In the genomic region with DNA sequence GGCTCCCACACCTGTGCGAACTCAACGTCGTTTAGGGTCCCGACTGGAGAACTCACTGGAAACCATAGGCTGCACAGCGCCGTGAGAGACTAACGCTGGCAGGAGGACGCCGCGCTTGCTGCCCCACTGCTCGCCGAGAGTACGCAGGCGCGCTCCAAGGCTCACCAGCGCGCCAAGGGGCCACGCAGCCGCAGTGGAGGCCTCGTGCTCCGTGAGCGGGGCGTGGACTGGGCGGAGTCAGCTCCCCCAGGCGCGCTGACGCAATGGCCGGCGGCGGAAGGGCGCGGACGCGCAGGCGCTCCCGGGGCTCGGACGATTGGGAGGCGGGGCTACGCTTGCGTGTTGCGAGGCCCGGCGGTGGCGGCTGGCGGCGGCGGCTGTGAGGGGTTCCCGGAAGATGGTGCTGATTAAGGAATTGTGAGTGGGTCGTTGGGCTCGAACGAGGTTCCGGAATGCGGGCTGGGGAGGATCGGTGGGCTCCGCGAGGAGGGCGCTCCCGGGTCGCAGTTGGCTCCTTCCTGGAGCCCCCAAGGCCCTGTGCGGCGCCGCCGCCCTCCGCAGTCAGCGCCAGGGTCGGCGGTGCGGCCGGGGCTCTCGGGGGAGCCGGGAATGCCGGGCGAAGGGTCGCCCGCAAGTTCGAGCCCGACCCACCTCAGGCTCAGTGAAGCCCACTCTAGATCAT, we compare ENCODE assay signal across 7 mouse cellular contexts. TPM values are rescaled to one million over a fixed set of nuclear protein-coding genes. Genes with fewer than 3 reads are reported as not detected.
DNase-seq lines count a peak whose midpoint lies in the region; ATAC-seq lines count a peak whose summit lies in the region.

A gene (plus strand): TSS at position 347 of the 682 bp plus-strand sequence.

- intact Hi-C loops in left cerebral cortex, postnatal 36 days (cut with DNase I), result loop anchor here (5.0 to 10.0 kb wide), 2 partner anchors 38 to 486 kb away; no protein-coding TSS in a partner anchor

- peak within 1 kb of the TSS; percentile 95 for H3K4me3 ChIP-seq in intestine, embryonic 16.5 days (ENCODE audit: low read length)
- H3K4me3 ChIP-seq in midbrain, embryonic 11.5 days (ENCODE audit: low read depth, low read length), result peak within 1 kb of the TSS; percentile 95

- H3K4me2 ChIP-seq in intestine, embryonic 16.5 days (ENCODE audit: low read depth, low read length), result peak within 1 kb of the TSS; percentile 86
- peak within 1 kb of the TSS; percentile 68 for H3K4me2 ChIP-seq in midbrain, embryonic 11.5 days

- WGBS in intestine, embryonic 16.5 days, result under 1% methylated on average over 76 of the region's 78 CpGs
- under 1% methylated on average over 78 of the region's 78 CpGs for WGBS in midbrain, embryonic 11.5 days

- ATAC-seq in intestine, embryonic 16.5 days, result peak; percentile 99
- ATAC-seq in midbrain, embryonic 11.5 days (ENCODE audit: low FRiP score), result peak; percentile 99

- peak within 1 kb of the TSS; percentile 95 for H3K9ac ChIP-seq in intestine, embryonic 16.5 days (ENCODE audit: low read depth, low read length)
- H3K9ac ChIP-seq in midbrain, embryonic 11.5 days (ENCODE audit: low read length), result peak within 1 kb of the TSS; percentile 93

- H3K9me3 ChIP-seq in intestine, embryonic 16.5 days (ENCODE audit: control insufficient read depth, low read length), result no peaks in the 10 kb centered on the region
- 0 out of 2 replicates have a peak, but pooled peaks cover under 1% of the 10 kb centered on the region for H3K9me3 ChIP-seq in midbrain, embryonic 11.5 days (ENCODE audit: control insufficient read depth, low read length)

- peak within 1 kb of the TSS; percentile 84 for H3K27ac ChIP-seq in intestine, embryonic 16.5 days (ENCODE audit: low read length)
- peak within 1 kb of the TSS; percentile 74 for H3K27ac ChIP-seq in midbrain, embryonic 11.5 days (ENCODE audit: low read depth, low read length)

- no peaks in the 10 kb centered on the region for H3K36me3 ChIP-seq in intestine, embryonic 16.5 days (ENCODE audit: control insufficient read depth, insufficient read depth, low read length)
- H3K36me3 ChIP-seq in midbrain, embryonic 11.5 days (ENCODE audit: control insufficient read depth, insufficient read depth, low read length), result peaks cover 3% of the 10 kb centered on the region; the same call in 1 of the 2 replicates

- H3K4me1 ChIP-seq in intestine, embryonic 16.5 days (ENCODE audit: control insufficient read depth, insufficient read depth, low read length), result peaks cover 12% of the 10 kb centered on the region
- peaks cover 13% of the 10 kb centered on the region for H3K4me1 ChIP-seq in midbrain, embryonic 11.5 days (ENCODE audit: control insufficient read depth, insufficient read depth, low read length)

- no peaks in the 10 kb centered on the region for H3K27me3 ChIP-seq in intestine, embryonic 16.5 days (replicated peaks; ENCODE audit: control insufficient read depth, insufficient read depth, low read length)
- H3K27me3 ChIP-seq in midbrain, embryonic 11.5 days (ENCODE audit: control insufficient read depth, insufficient read depth, low read length), result no peaks in the 10 kb centered on the region

- peak; percentile 99 for DNase-seq in adrenal gland, adult 2 months
- DNase-seq in embryo, embryonic 11.5 days (ENCODE audit: low read depth, low spot score), result peak; percentile 98
- DNase-seq in gastrocnemius, postnatal 4 days (ENCODE audit: low spot score in 2 of 2), result peak; percentile 99
- DNase-seq in left cerebral cortex, postnatal 36 days (ENCODE audit: low spot score in 2 of 2), result peak; percentile 98 to 99
- DNase-seq in midbrain, embryonic 11.5 days (ENCODE audit: low spot score, missing footprints), result peak; percentile 100
- DNase-seq in skeletal muscle tissue, adult 2 months (ENCODE audit: low read depth, low spot score), result peak; percentile 97

RNA-seq across cellular contexts. Expression of the gene that starts here (rescaled TPM):
- 10 to 100 TPM; 74.7 to 90.0 TPM for total RNA-seq in adrenal gland, adult 2 months (2021)
- polyA plus RNA-seq in adrenal gland, adult 2 months (2012; rRNA removed), result 41.3 and 49.5 TPM in 2 replicates
- total RNA-seq in gastrocnemius, postnatal 4 days (2021), result 10 to 100 TPM; 50.1 to 53.1 TPM
- polyA plus RNA-seq in intestine, embryonic 16.5 days (2015; fragmentation: Nextera tagmentation; extraction: Ambion mirVana), result 89.2 and 90.9 TPM in 2 replicates
- total RNA-seq in left cerebral cortex, postnatal 36 days (2021), result 10 to 100 TPM; 84.4 to 86.0 TPM
- polyA plus RNA-seq in midbrain, embryonic 11.5 days (2014; fragmentation: Nextera tagmentation; extraction: Ambion mirVana), result 118 and 136 TPM in 2 replicates

Comparison
In these comparisons a context has a peak if more than half of its experiments do, and no peak if none do; other contexts are left out.
1. Peak in every context shown above with its lines: DNase-seq, ATAC-seq, H3K4me3 ChIP-seq and H3K27ac ChIP-seq.